Mouse (Mus musculus) spleen, adult 2 months (tissue): Measurements from ENCODE around the gene Cwf19l2. TPM values are rescaled to one million over a fixed set of nuclear protein-coding genes. Genes with fewer than 3 reads are reported as not detected.

Source experiments
- DNase-seq, 2 experiments: peaks; one replicate each; pipeline versions ENCODE4 v3.0.0 to v3.0.0-alpha.2; 2012 to 2021; ENCODE audit warnings: low spot score in 2 of 2, low read depth in 1 of 2
- H3K27ac ChIP-seq: fragments of 200-500 bp; 2 replicates; pipeline ENCODE4 v1.5.1; 2012; ENCODE audit warnings: low read length, inconsistent platforms; ENCODE audit not compliant: insufficient read depth
- H3K27me3 ChIP-seq: fragments of 200-500 bp; 2 replicates; pipeline ENCODE4 v1.6.1; 2012; ENCODE audit warnings: mild to moderate bottlenecking, moderate library complexity, low read length, inconsistent platforms; ENCODE audit not compliant: control insufficient read depth, insufficient read depth
- H3K36me3 ChIP-seq: fragments of 200-500 bp; 2 replicates; pipeline ENCODE4 v1.6.1; 2012; ENCODE audit warnings: mild to moderate bottlenecking, low read length, inconsistent platforms; ENCODE audit not compliant: control insufficient read depth, insufficient read depth
- H3K4me1 ChIP-seq: fragments of 200-500 bp; 2 replicates; pipeline ENCODE4 v1.6.1; 2011; ENCODE audit warnings: inconsistent platforms; ENCODE audit not compliant: control insufficient read depth, insufficient read depth, insufficient read length
- H3K4me3 ChIP-seq: fragments of 200-500 bp; 2 replicates; pipeline ENCODE4 v1.5.1; 2011; ENCODE audit warnings: mild to moderate bottlenecking, inconsistent platforms; ENCODE audit not compliant: insufficient read depth, insufficient read length; ENCODE audit errors: extremely low read depth
- CTCF ChIP-seq: fragments of 200-500 bp; IDR thresholded peaks from 2 replicates; pipeline ENCODE4 v1.5.1; 2011; ENCODE audit warnings: mild to moderate bottlenecking, inconsistent platforms; ENCODE audit not compliant: insufficient read depth, insufficient read length, insufficient replicate concordance; ENCODE audit errors: extremely low read depth
- POLR2A ChIP-seq: fragments of 200-500 bp; IDR thresholded peaks from 2 replicates; pipeline ENCODE4 v1.6.1; 2011; ENCODE audit warnings: low read depth, low read length, inconsistent platforms
- whole genome bisulfite sequencing: fragments of 180-500 bp; shearing (Covaris S2); methylation state at CpG from one replicate; pipeline ENCODE4 v1.1.7; 2018; 5-methylcytosine and 5-hydroxymethylcytosine counted together
- polyA plus RNA-seq: library from polyadenylated mRNA; depleted of rRNA; stranded (reverse); fragments of >200 nt; gene quantifications from 2 replicates; pipeline ENCODE4 v1.2.3, GENCODE M21; 2012; rRNA removed

Gene Cwf19l2
- polyA plus RNA-seq, 1 experiment, result 0.46 TPM

DNA sequence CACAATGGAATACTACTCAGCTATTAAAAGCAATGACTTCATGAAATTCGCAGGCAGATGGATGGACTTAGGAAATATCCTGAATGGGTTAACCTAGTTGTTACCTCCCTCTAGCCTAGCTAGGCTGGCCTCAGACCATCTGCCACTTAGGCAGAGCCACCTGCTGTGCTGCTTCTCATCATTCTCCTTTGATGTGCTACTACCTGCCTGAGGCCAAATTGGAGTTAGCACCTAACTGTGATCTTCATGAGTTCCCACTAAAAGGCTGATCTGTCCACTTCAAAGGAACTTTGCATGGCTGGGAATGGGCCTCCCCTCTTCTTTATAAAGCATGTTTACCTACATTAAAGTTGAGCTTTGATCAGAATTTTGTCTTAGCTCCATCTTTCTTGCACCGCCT lies 117.6 kb downstream of the Cwf19l2 start:
- Histone ChIP-seq H3K27ac (no peak overlapping the region), H3K27me3 (no peaks in the 10 kb centered on the region), H3K36me3 (no peaks in the 10 kb centered on the region), H3K4me1 (no peaks in the 10 kb centered on the region), H3K4me3 (no peak overlapping the region)
- no peak for TF ChIP-seq CTCF
- TF ChIP-seq POLR2A, result no peak
- WGBS, result 77% methylated on average over 2 of the region's 2 CpGs
- DNase-seq, result no peak

Other genes starting within 250 kb of the Cwf19l2 start
- gene Alkbh8, start 68.5 kb upstream of the Cwf19l2 start, polyA plus RNA-seq, result 0.92 and 0.93 TPM in 2 replicates
- gene Gucy1a2, start 129.2 kb downstream of the Cwf19l2 start, polyA plus RNA-seq, result 0.61 and 0.71 TPM in 2 replicates